Mouse (Mus musculus) liver, embryonic 14.5 days (tissue): ENCODE measurements at regions not wholly inside any gene's neighbourhood (a gene's known extent, or its start where the extent isn't known, plus 50 kb on each side); places are given as distances from the start of the nearest gene placed in this dataset.

Source experiments
- CTCF ChIP-seq: IDR thresholded peaks from 2 replicates; pipeline ENCODE4 v1.5.1; 2016; ENCODE audit warnings: antibody characterized with exemption, low read depth, control low read depth
- EP300 ChIP-seq: IDR thresholded peaks from 2 replicates; pipeline ENCODE4 v1.6.1; 2016; ENCODE audit warnings: antibody characterized with exemption, low read depth

GRCm38 (mm10) chr13:53553192-53553875 lies 80.5 kb upstream of the Msx2 start:
- TF ChIP-seq EP300 (no peak), CTCF (no peak)
